Mouse (Mus musculus) kidney, embryonic 14.5 days (tissue): ENCODE measurements around the gene Elavl4. TPM values are rescaled to one million over a fixed set of nuclear protein-coding genes. Genes with fewer than 3 reads are reported as not detected.
A peak's percentile ranks its signal among the peaks of the same experiment; 100 is the strongest.

Source experiments
- ATAC-seq: fragments of 200-750 bp; cut with Nextera tagmentation; 2 replicates; pipeline ENCODE4 v1.8.0; 2017; ENCODE audit warnings: moderate number of reproducible peaks, mild to moderate bottlenecking, moderate TSS enrichment, moderate library complexity; ENCODE audit not compliant: low FRiP score, low TSS enrichment
- H3K27ac ChIP-seq: fragments of 300-500 bp; sonication (generic); 2 replicates; pipeline ENCODE4 v1.5.1; 2014; ENCODE audit warnings: low read depth, mild to moderate bottlenecking, low read length, moderate library complexity, mixed read lengths
- H3K27me3 ChIP-seq: fragments of 300-500 bp; sonication (generic); 2 replicates; pipeline ENCODE4 v1.6.1; 2014; ENCODE audit warnings: mild to moderate bottlenecking, low read length; ENCODE audit not compliant: control insufficient read depth, insufficient read depth
- H3K36me3 ChIP-seq: fragments of 300-500 bp; sonication (generic); 2 replicates; pipeline ENCODE4 v1.6.1; 2014; ENCODE audit warnings: low read length, mixed read lengths; ENCODE audit not compliant: control insufficient read depth, insufficient read depth
- H3K4me1 ChIP-seq: fragments of 300-500 bp; sonication (generic); 2 replicates; pipeline ENCODE4 v1.6.1; 2014; ENCODE audit warnings: low read length, mixed read lengths; ENCODE audit not compliant: control insufficient read depth, insufficient read depth
- H3K4me2 ChIP-seq: fragments of 300-500 bp; sonication (generic); replicated peaks from 2 replicates; pipeline ENCODE4 v1.6.1; 2014; ENCODE audit warnings: low read depth, mild to moderate bottlenecking, low read length
- H3K4me3 ChIP-seq: fragments of 300-500 bp; sonication (generic); 2 replicates; pipeline ENCODE4 v1.5.1; 2014; ENCODE audit warnings: mild to moderate bottlenecking, low read length
- H3K9ac ChIP-seq: fragments of 300-500 bp; sonication (generic); 2 replicates; pipeline ENCODE4 v1.6.1; 2014; ENCODE audit warnings: low read depth, mild to moderate bottlenecking, low read length, moderate library complexity
- H3K9me3 ChIP-seq: fragments of 300-500 bp; sonication (generic); 2 replicates; pipeline ENCODE4 v1.6.1; 2016; ENCODE audit warnings: low read length; ENCODE audit not compliant: control insufficient read depth
- WGBS: fragments of 180-500 bp; shearing (Covaris S2); extraction: QIAGEN DNeasy Blood & Tissue Kit; methylation state at CpG from one replicate; pipeline ENCODE4 v1.1.7; 2014; 5-methylcytosine and 5-hydroxymethylcytosine counted together
- polyA plus RNA-seq: library from polyadenylated mRNA; unstranded; fragments of >200 nt; fragmentation: Nextera tagmentation; extraction: Ambion mirVana; gene quantifications from 2 replicates; pipeline ENCODE4 v1.2.1, GENCODE M21; 2014

Gene Elavl4
- polyA plus RNA-seq, 1 experiment from 2014 or later: 17.4 TPM

GRCm38 (mm10) chr4:110214543-110214942 lies 137.2 kb downstream of the Elavl4 start:
- H3K27me3 ChIP-seq: no peaks in the 10 kb centered on the region
- H3K9ac ChIP-seq: no peak overlapping the region
- no peak overlapping the region for H3K4me2 ChIP-seq
- H3K27ac ChIP-seq: no peak overlapping the region
- no peak for ATAC-seq
- WGBS: 86% methylated on average over 6 of the region's 6 CpGs
- H3K4me1 ChIP-seq: no peaks in the 10 kb centered on the region
- H3K36me3 ChIP-seq: no peaks in the 10 kb centered on the region
- H3K4me3 ChIP-seq: no peak overlapping the region
- no peaks in the 10 kb centered on the region for H3K9me3 ChIP-seq

DNA sequence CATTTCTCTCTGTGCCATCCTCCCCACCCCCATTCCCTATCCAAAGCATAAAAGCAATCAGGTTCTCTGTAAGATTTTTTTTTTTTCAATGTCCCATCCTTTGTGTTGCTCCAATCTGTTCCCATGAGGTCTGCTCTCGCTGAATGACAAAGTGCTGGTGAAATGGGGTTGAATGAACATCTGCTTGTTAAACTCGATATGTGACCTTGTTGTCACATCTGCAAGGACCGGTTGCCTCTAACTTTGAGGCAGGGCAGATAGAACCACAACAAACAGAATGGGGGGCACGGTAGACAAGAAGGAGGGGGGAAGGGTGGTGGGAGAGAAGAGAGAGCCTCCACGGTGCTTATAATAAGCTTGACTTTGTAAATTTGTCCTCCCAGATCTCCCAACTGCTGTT lies 138.0 kb downstream of the Elavl4 start:
- ATAC-seq: no peak
- 29% methylated on average over 5 of the region's 5 CpGs for WGBS
- no peaks in the 10 kb centered on the region for H3K36me3 ChIP-seq
- no peak overlapping the region for H3K27ac ChIP-seq
- no peak overlapping the region for H3K4me2 ChIP-seq
- no peaks in the 10 kb centered on the region for H3K9me3 ChIP-seq
- H3K4me1 ChIP-seq: no peaks in the 10 kb centered on the region
- H3K4me3 ChIP-seq: no peak overlapping the region
- H3K9ac ChIP-seq: no peak overlapping the region
- no peaks in the 10 kb centered on the region for H3K27me3 ChIP-seq

DNA sequence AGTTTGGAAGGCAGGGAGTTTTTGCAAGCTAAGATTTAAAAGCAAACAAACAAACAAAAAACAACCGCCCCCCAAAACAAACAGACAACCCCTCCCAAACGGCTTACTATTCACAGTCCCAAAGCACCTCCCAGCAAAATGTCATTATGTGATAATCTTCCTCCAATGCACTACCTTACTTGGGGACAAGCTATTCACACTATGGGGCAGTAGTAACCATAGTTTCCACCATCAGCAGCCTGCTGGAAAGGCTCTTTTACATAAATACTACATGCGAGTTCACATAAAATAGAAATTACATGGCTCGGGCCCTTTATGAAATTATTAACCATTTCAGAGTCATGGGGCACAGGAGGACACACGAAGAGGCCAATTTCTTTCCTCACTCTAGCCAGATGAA lies 141.5 kb downstream of the Elavl4 start:
- no peaks in the 10 kb centered on the region for H3K36me3 ChIP-seq
- ATAC-seq: no peak
- H3K4me3 ChIP-seq: no peak overlapping the region
- WGBS: 84% methylated on average over 5 of the region's 5 CpGs
- H3K9me3 ChIP-seq: no peaks in the 10 kb centered on the region
- H3K9ac ChIP-seq: no peak overlapping the region
- no peak overlapping the region for H3K27ac ChIP-seq
- H3K4me1 ChIP-seq: no peaks in the 10 kb centered on the region
- H3K27me3 ChIP-seq: no peaks in the 10 kb centered on the region
- no peak overlapping the region for H3K4me2 ChIP-seq

- H3K4me1 ChIP-seq: no peaks in the 10 kb centered on the region
- no peak overlapping the region for H3K9ac ChIP-seq
- no peaks in the 10 kb centered on the region for H3K27me3 ChIP-seq
- H3K4me2 ChIP-seq: no peak overlapping the region
- no peak for ATAC-seq
- no peaks in the 10 kb centered on the region for H3K36me3 ChIP-seq
- no peak overlapping the region for H3K27ac ChIP-seq
- WGBS: 63% methylated on average over 5 of the region's 5 CpGs
- no peak overlapping the region for H3K4me3 ChIP-seq
- H3K9me3 ChIP-seq: no peaks in the 10 kb centered on the region
Observed at GRCm38 (mm10) chr4:110209613-110210012, 142.1 kb downstream of the Elavl4 start.

DNA sequence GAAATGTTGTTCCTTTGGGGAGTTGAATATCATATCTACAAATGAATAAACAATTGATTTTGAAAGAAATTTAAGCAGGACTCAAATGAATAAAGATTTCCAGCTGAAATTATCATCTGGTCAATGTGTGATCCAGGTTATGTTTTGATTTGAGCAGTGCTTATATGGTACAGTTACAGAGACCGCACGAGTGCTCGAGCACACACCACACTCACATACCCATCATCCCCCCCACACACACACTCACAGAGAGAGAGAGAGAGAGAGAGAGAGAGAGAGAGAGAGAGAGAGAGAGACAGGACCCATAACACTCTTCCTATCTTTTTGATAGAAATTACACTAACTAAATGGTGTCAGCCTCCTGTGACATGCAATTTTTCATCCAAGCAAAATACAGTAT lies 150.0 kb downstream of the Elavl4 start:
- no peak overlapping the region for H3K4me2 ChIP-seq
- no peak for ATAC-seq
- H3K9ac ChIP-seq: no peak overlapping the region
- H3K27ac ChIP-seq: no peak overlapping the region
- H3K4me1 ChIP-seq: no peaks in the 10 kb centered on the region
- no peaks in the 10 kb centered on the region for H3K27me3 ChIP-seq
- WGBS: 81% methylated on average over 3 of the region's 3 CpGs
- H3K9me3 ChIP-seq: no peaks in the 10 kb centered on the region
- no peaks in the 10 kb centered on the region for H3K36me3 ChIP-seq
- no peak overlapping the region for H3K4me3 ChIP-seq

- H3K27me3 ChIP-seq: no peaks in the 10 kb centered on the region
- no peak for ATAC-seq
- H3K9ac ChIP-seq: no peak overlapping the region
- no peak overlapping the region for H3K4me2 ChIP-seq
- H3K9me3 ChIP-seq: no peaks in the 10 kb centered on the region
- no peaks in the 10 kb centered on the region for H3K36me3 ChIP-seq
- H3K4me1 ChIP-seq: no peaks in the 10 kb centered on the region
- no peak overlapping the region for H3K4me3 ChIP-seq
- 91% methylated on average over 5 of the region's 5 CpGs for WGBS
- H3K27ac ChIP-seq: no peak overlapping the region
Observed at GRCm38 (mm10) chr4:110199897-110200296, 151.8 kb downstream of the Elavl4 start.

DNA sequence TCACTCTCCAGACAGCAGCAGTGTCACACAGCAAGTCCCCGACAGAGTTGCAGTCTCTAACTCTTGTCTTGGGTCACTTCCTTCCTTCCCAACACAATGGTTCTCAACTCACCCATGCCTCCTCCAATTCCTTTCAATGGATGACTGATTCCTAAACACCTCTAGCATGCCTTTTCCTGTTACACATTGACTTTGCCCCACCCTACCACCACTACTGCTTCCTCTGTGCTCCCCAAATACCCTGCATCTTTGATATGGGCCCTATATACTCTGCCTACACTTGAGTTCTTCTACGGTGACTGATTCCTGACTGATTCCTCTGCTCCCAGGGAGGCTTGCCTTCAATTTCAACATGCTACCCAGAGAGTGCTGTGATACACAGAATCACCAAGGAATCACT lies 153.1 kb downstream of the Elavl4 start:
- Histone ChIP-seq H3K4me2 (no peak overlapping the region), H3K9ac (no peak overlapping the region), H3K36me3 (no peaks in the 10 kb centered on the region), H3K4me3 (no peak overlapping the region), H3K27ac (no peak overlapping the region), H3K4me1 (no peaks in the 10 kb centered on the region), H3K9me3 (no peaks in the 10 kb centered on the region), H3K27me3 (no peaks in the 10 kb centered on the region)
- ATAC-seq: peak; percentile 65; the same call in 1 of the 2 replicates
- WGBS: 44% methylated on average over 2 of the region's 2 CpGs

- 67% methylated on average over 2 of the region's 2 CpGs for WGBS
- Histone ChIP-seq H3K4me2 (no peak overlapping the region), H3K27ac (no peak overlapping the region), H3K4me1 (no peaks in the 10 kb centered on the region), H3K4me3 (no peak overlapping the region), H3K36me3 (no peaks in the 10 kb centered on the region), H3K27me3 (no peaks in the 10 kb centered on the region), H3K9ac (no peak overlapping the region), H3K9me3 (no peaks in the 10 kb centered on the region)
- ATAC-seq: no peak
Observed at GRCm38 (mm10) chr4:110177263-110177662, 174.4 kb downstream of the Elavl4 start.

GRCm38 (mm10) chr4:110172028-110172427 lies 179.7 kb downstream of the Elavl4 start:
- no peak for ATAC-seq
- Histone ChIP-seq H3K36me3 (no peaks in the 10 kb centered on the region), H3K4me3 (no peak overlapping the region), H3K9me3 (no peaks in the 10 kb centered on the region), H3K27me3 (no peaks in the 10 kb centered on the region), H3K9ac (no peak overlapping the region), H3K4me2 (no peak overlapping the region), H3K4me1 (no peaks in the 10 kb centered on the region), H3K27ac (no peak overlapping the region)
- 82% methylated on average over 5 of the region's 5 CpGs for WGBS

DNA sequence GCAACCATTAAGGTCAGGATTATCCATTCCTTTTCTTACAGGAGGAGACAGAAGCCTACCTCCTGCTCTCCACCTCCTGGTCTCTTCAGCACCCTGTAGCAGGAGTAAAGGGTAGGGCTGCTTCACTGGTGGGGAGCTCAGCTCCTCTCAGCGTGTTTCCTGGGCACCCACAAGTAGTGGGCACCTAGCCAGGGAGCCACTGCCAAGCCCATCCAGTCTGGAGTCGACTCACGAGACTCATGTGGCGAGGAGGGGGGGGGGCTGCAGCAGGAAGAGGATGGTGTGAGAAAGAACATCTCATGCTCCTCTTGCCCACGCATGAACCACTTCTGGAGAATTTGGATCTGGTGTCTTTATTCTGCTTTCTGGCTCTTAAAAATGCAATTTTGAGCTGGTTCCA lies 186.5 kb downstream of the Elavl4 start:
- ATAC-seq: no peak
- Histone ChIP-seq H3K4me1 (no peaks in the 10 kb centered on the region), H3K4me3 (no peak overlapping the region), H3K9ac (no peak overlapping the region), H3K36me3 (no peaks in the 10 kb centered on the region), H3K9me3 (no peaks in the 10 kb centered on the region), H3K27ac (no peak overlapping the region), H3K27me3 (no peaks in the 10 kb centered on the region), H3K4me2 (no peak overlapping the region)
- WGBS: 88% methylated on average over 5 of the region's 5 CpGs
